ENCODE assay signal across 23 mouse cellular contexts in the genomic region with DNA sequence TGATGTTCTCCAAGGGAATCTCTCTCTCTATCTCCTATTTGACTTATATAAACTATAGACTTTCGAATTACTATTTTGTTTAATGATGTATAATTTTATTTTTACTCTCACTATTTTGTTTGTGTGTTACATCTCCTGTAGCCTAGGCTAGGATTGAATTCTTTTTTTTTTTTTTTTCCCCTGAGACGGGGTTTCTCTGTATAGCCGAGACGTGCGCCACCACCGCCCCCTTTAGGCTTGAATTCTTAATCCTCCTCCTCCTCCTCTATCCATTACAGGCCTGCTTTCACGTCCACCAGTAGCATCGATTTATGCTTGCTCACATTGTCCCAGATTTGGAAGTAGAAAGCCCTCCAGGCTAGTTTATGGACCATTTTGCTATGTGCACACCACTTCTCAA. TPM values are rescaled to one million over a fixed set of nuclear protein-coding genes. Genes with fewer than 3 reads are reported as not detected.
DNase-seq lines count a peak whose midpoint lies in the region; ATAC-seq and TF ChIP-seq lines count a peak whose summit lies in the region.
"Had no signal": no experiment of that assay in that cellular context is flagged by ENCODE, and none has a peak within 500 bp of the region (broad histone marks: within the 10 kb centered on the region; RNA-seq: fewer than 3 reads in every experiment).

No protein-coding gene starts in this region.

- TF ChIP-seq EP300 in CH12.LX (IDR thresholded peaks at IDR 0.05; ENCODE audit: low read length): no peak

- in situ Hi-C loops in CH12.LX (cut with MboI; ENCODE audit: low pct_ligation_motif_present, low pct_unique_long_range_greater_than_20kb, low sequenced_read_pairs): loop anchor here (5.0 kb wide), 2 partner anchors 35 to 75 kb away; no protein-coding TSS in a partner anchor

- dilution Hi-C loops in CH12.LX (cut with MboI; ENCODE audit: extremely low pct_ligation_motif_present, extremely low pct_unique_long_range_greater_than_20kb, low sequenced_read_pairs): no loop called here

- no peaks in the 10 kb centered on the region for H3K9me3 ChIP-seq in kidney, postnatal 0 days (replicated peaks; ENCODE audit: low read length)
- H3K9me3 ChIP-seq in kidney, embryonic 14.5 days (ENCODE audit: control insufficient read depth, low read length): no peaks in the 10 kb centered on the region
- peaks cover 4% of the 10 kb centered on the region for H3K9me3 ChIP-seq in CH12.LX (replicated peaks; ENCODE audit: low read length)
- H3K9me3 ChIP-seq: embryonic facial prominence, embryonic 12.5 days; forebrain, embryonic 12.5 days; G1E; heart, embryonic 15.5 days; limb, embryonic 15.5 days had no signal

- 34% methylated on average over 8 of the region's 8 CpGs for WGBS in kidney, postnatal 0 days
- 18% methylated on average over 8 of the region's 8 CpGs for WGBS in kidney, embryonic 14.5 days

- no peak overlapping the region for H3K4me2 ChIP-seq in kidney, postnatal 0 days (ENCODE audit: low read length)
- H3K4me2 ChIP-seq in kidney, embryonic 14.5 days (replicated peaks; ENCODE audit: low read depth, low read length): no peak overlapping the region
- peak overlapping the region; percentile 32; the same call in 1 of the 2 replicates for H3K4me2 ChIP-seq in CH12.LX (ENCODE audit: insufficient read depth, low read depth, poor library complexity, severe bottlenecking)
- H3K4me2 ChIP-seq: embryonic facial prominence, embryonic 12.5 days; forebrain, embryonic 12.5 days; heart, embryonic 15.5 days; limb, embryonic 15.5 days had no signal

- no peak overlapping the region for H3K9ac ChIP-seq in kidney, postnatal 0 days (ENCODE audit: low read depth, low read length)
- no peak overlapping the region for H3K9ac ChIP-seq in kidney, embryonic 14.5 days (ENCODE audit: low read depth, low read length)
- H3K9ac ChIP-seq in CH12.LX (ENCODE audit: insufficient read depth, low read depth): no peak overlapping the region
- H3K9ac ChIP-seq: embryonic facial prominence, embryonic 12.5 days; forebrain, embryonic 12.5 days; heart, embryonic 15.5 days; limb, embryonic 15.5 days had no signal

- DNase-seq in kidney, postnatal 0 days (ENCODE audit: low spot score): no peak
- DNase-seq in 416B (ENCODE audit: low read depth) (peak; percentile 48), CH12.LX (ENCODE audit: extremely low read depth) (no peak), ZHBTc4 (ENCODE audit: low read depth, low spot score) (peak; percentile 23)
- no peak for DNase-seq in thymus, postnatal 0 days (ENCODE audit: low spot score)
- no peak for DNase-seq in layer of hippocampus, adult 9-10 months (ENCODE audit: low spot score)
- DNase-seq: adrenal gland, postnatal 14 days; cerebellum, adult 9-11 months; kidney, adult 11 months; left cerebral cortex, postnatal 4 days; lung, adult 2 months; lung, postnatal 4 days; midbrain, embryonic 14.5 days; right cerebral cortex, adult 18-20 months; right cerebral cortex, postnatal 4 days; thymus, postnatal 4 days had no signal

- peak; percentile 54 for TF ChIP-seq RAD21 in CH12.LX (IDR thresholded peaks at IDR 0.05; ENCODE audit: low read depth, low read length)

- H3K79me2 ChIP-seq in CH12.LX (replicated peaks; ENCODE audit: control insufficient read depth, extremely low read depth, insufficient read depth, poor library complexity, severe bottlenecking): no peaks in the 10 kb centered on the region

- no peak for TF ChIP-seq POLR2A in CH12.LX (IDR thresholded peaks at IDR 0.05; ENCODE audit: low read depth, low read length)

- no peak overlapping the region for H3K4me3 ChIP-seq in kidney, postnatal 0 days (replicated peaks; ENCODE audit: low read depth, low read length)
- no peak overlapping the region for H3K4me3 ChIP-seq in kidney, embryonic 14.5 days (ENCODE audit: low read length)
- no peak overlapping the region for H3K4me3 ChIP-seq in CH12.LX (replicated peaks in 1 of 3; ENCODE audit: low read depth in 2 of 3, low read length in 2 of 3, poor library complexity in 1 of 3)
- H3K4me3 ChIP-seq: embryonic facial prominence, embryonic 12.5 days; forebrain, embryonic 12.5 days; heart, embryonic 15.5 days; limb, embryonic 15.5 days had no signal

- H3K4me1 ChIP-seq in kidney, postnatal 0 days (replicated peaks; ENCODE audit: insufficient read depth, low read length): no peaks in the 10 kb centered on the region
- no peaks in the 10 kb centered on the region for H3K4me1 ChIP-seq in kidney, embryonic 14.5 days (ENCODE audit: control insufficient read depth, insufficient read depth, low read length)
- peaks cover 0 to 9% of the 10 kb centered on the region in 2 experiments; a peak in 3 of 4 replicates for H3K4me1 ChIP-seq in CH12.LX (ENCODE audit: control insufficient read depth in 1 of 2, insufficient read depth in 2 of 2)
- H3K4me1 ChIP-seq: embryonic facial prominence, embryonic 12.5 days had no signal

- H3K27ac ChIP-seq in kidney, postnatal 0 days: no peak overlapping the region
- no peak overlapping the region for H3K27ac ChIP-seq in kidney, embryonic 14.5 days (ENCODE audit: low read depth, low read length)
- no peak overlapping the region for H3K27ac ChIP-seq in CH12.LX (ENCODE audit: insufficient read depth, low read depth)
- H3K27ac ChIP-seq: embryonic facial prominence, embryonic 12.5 days; forebrain, embryonic 12.5 days; limb, embryonic 15.5 days had no signal

- no peaks in the 10 kb centered on the region for H3K27me3 ChIP-seq in kidney, postnatal 0 days (ENCODE audit: insufficient read depth, low read length)
- no peaks in the 10 kb centered on the region; the same call in 1 of the 2 replicates for H3K27me3 ChIP-seq in kidney, embryonic 14.5 days (ENCODE audit: control insufficient read depth, insufficient read depth, low read length)
- peaks cover 3% of the 10 kb centered on the region for H3K27me3 ChIP-seq in CH12.LX (replicated peaks)
- H3K27me3 ChIP-seq: heart, embryonic 15.5 days had no signal

- TF ChIP-seq CTCF in kidney, postnatal 0 days (IDR thresholded peaks at IDR 0.05; ENCODE audit: low read depth): peak; percentile 26; the same call in 1 of the 2 replicates
- TF ChIP-seq CTCF in CH12.LX (conservative IDR thresholded peaks at IDR 0.05 in 1 of 2, IDR thresholded peaks at IDR 0.05 in 1 of 2; ENCODE audit: low read depth in 2 of 2, low read length in 2 of 2): peak in 1 of 2 experiments; percentile 61; a peak in 2 of 4 replicates

- H3K36me3 ChIP-seq in kidney, postnatal 0 days (ENCODE audit: insufficient read depth, low read length): no peaks in the 10 kb centered on the region
- H3K36me3 ChIP-seq in kidney, embryonic 14.5 days (ENCODE audit: control insufficient read depth, insufficient read depth, low read length): no peaks in the 10 kb centered on the region
- no peaks in the 10 kb centered on the region for H3K36me3 ChIP-seq in CH12.LX (replicated peaks in 1 of 2; ENCODE audit: control insufficient read depth in 1 of 2, insufficient read depth in 1 of 2, low read length in 1 of 2)
- H3K36me3 ChIP-seq: embryonic facial prominence, embryonic 12.5 days; forebrain, embryonic 12.5 days; G1E; heart, embryonic 15.5 days; limb, embryonic 15.5 days had no signal

- no peak for ATAC-seq in kidney, postnatal 0 days (replicated peaks; ENCODE audit: low FRiP score, low read depth)
- ATAC-seq in kidney, embryonic 14.5 days (ENCODE audit: low FRiP score, low TSS enrichment): no peak
- ATAC-seq: hindbrain, embryonic 16.5 days had no signal

TF ChIP-seq in CH12.LX, 34 proteins besides CTCF, POLR2A, EP300 and RAD21:
- no peak for TF ChIP-seq BHLHE40 (IDR thresholded peaks at IDR 0.05; ENCODE audit: low read depth, low read length)
- TF ChIP-seq E2F4 (IDR thresholded peaks at IDR 0.05; ENCODE audit: insufficient replicate concordance, low read depth, low read length): no peak
- TF ChIP-seq SMC3 (IDR thresholded peaks at IDR 0.05; ENCODE audit: low read depth, low read length): peak; percentile 28
- TF ChIP-seq ZNF384 (IDR thresholded peaks at IDR 0.05; ENCODE audit: low read depth, low read length): peak; percentile 95

RNA-seq across cellular contexts. Expression of a gene that starts 11.4 kb away (rescaled TPM):
- 143 and 156 TPM in 2 replicates for polyA plus RNA-seq in kidney, postnatal 0 days (2015; fragmentation: Nextera tagmentation; extraction: Ambion mirVana)
- polyA plus RNA-seq in kidney, embryonic 14.5 days (2014; fragmentation: Nextera tagmentation; extraction: Ambion mirVana): 40.7 and 45.1 TPM in 2 replicates
- total RNA-seq in CH12.LX (2012; rRNA removed) (0.08 and 0.21 TPM in 2 replicates), CH12.LX (2014; rRNA removed) (0.05 TPM in 2 replicates)
- 0.13 and 0.25 TPM in 2 replicates for polyA plus RNA-seq in CH12.LX (2012; ENCODE audit: insufficient read length, low read depth)
- polyA plus RNA-seq in thymus, postnatal 0 days (2015; fragmentation: Nextera tagmentation; extraction: Ambion mirVana): 61.0 and 64.2 TPM in 2 replicates

RNA-seq across cellular contexts. Expression of a gene that starts 27.2 kb away (rescaled TPM):
- polyA plus RNA-seq in kidney, postnatal 0 days (2015; fragmentation: Nextera tagmentation; extraction: Ambion mirVana): 33.8 and 35.1 TPM in 2 replicates
- polyA plus RNA-seq in kidney, embryonic 14.5 days (2014; fragmentation: Nextera tagmentation; extraction: Ambion mirVana): 29.2 and 38.8 TPM in 2 replicates
- total RNA-seq in CH12.LX (2012; rRNA removed) (31.3 and 36.1 TPM in 2 replicates), CH12.LX (2014; rRNA removed) (14.1 and 15.1 TPM in 2 replicates)
- 54.5 and 63.4 TPM in 2 replicates for polyA plus RNA-seq in CH12.LX (2012; ENCODE audit: insufficient read length, low read depth)
- 17.6 and 19.1 TPM in 2 replicates for polyA plus RNA-seq in thymus, postnatal 0 days (2015; fragmentation: Nextera tagmentation; extraction: Ambion mirVana)

RNA-seq across cellular contexts. Expression of a gene that starts 42.7 kb away (rescaled TPM):
- polyA plus RNA-seq in kidney, postnatal 0 days (2015; fragmentation: Nextera tagmentation; extraction: Ambion mirVana): 48.0 and 51.8 TPM in 2 replicates
- 25.3 and 40.0 TPM in 2 replicates for polyA plus RNA-seq in kidney, embryonic 14.5 days (2014; fragmentation: Nextera tagmentation; extraction: Ambion mirVana)
- 51.1 and 52.1 TPM in 2 replicates for total RNA-seq in CH12.LX (2012; rRNA removed)
- 35.9 TPM in 2 replicates for total RNA-seq in CH12.LX (2014; rRNA removed)
- 66.7 and 69.2 TPM in 2 replicates for polyA plus RNA-seq in CH12.LX (2012; ENCODE audit: insufficient read length, low read depth)
- polyA plus RNA-seq in thymus, postnatal 0 days (2015; fragmentation: Nextera tagmentation; extraction: Ambion mirVana): 79.7 and 84.2 TPM in 2 replicates

Comparison
In these comparisons a context has a peak if more than half of its experiments do, and no peak if none do; other contexts are left out.
1. DNase-seq: peak in 416B (single experiment) and ZHBTc4 (single experiment); none in kidney, postnatal 0 days (single experiment), CH12.LX (single experiment), thymus, postnatal 0 days (single experiment) and layer of hippocampus, adult 9-10 months (single experiment).
2. RNA of a gene that starts 11.4 kb away (polyA plus RNA-seq): 143 to 156 TPM in kidney, postnatal 0 days, 61.0 to 64.2 TPM in thymus, postnatal 0 days and 40.7 to 45.1 TPM in kidney, embryonic 14.5 days; 0.13 to 0.25 TPM in CH12.LX; every median in the first group is over 10 times any median in the second.